Mouse (Mus musculus) Muller cell, postnatal 12 days (primary cell): ENCODE results near the gene Stx3.
A peak's percentile ranks its signal among the peaks of the same experiment; 100 is the strongest.

Experiments
- DNase-seq: peaks from one replicate; pipeline ENCODE4 v3.0.0-alpha.2; 2015; ENCODE audit errors: inconsistent ontology term

The Stx3 gene

GRCm38 (mm10) chr19:11807822-11808221 lies 11.4 kb downstream of the Stx3 start:
- DNase-seq = no peak

GRCm38 (mm10) chr19:11807251-11807650 lies 12.0 kb downstream of the Stx3 start:
- DNase-seq = no peak

- DNase-seq = no peak
These were observed 14.8 kb downstream of the Stx3 start for GRCm38 (mm10) chr19:11804423-11804822.

- no peak for DNase-seq
These were observed 18.5 kb downstream of the Stx3 start for GRCm38 (mm10) chr19:11800531-11801315.

- DNase-seq = no peak
These were observed 24.8 kb downstream of the Stx3 start for GRCm38 (mm10) chr19:11794447-11794846.

GRCm38 (mm10) chr19:11793741-11794359 lies 25.4 kb downstream of the Stx3 start:
- DNase-seq = no peak

GRCm38 (mm10) chr19:11791825-11792224 lies 27.4 kb downstream of the Stx3 start:
- no peak for DNase-seq

- no peak for DNase-seq
These were observed 30.3 kb downstream of the Stx3 start for GRCm38 (mm10) chr19:11788876-11789275.

GRCm38 (mm10) chr19:11787826-11788225 lies 31.4 kb downstream of the Stx3 start:
- DNase-seq = no peak

- DNase-seq = no peak
These were observed 33.6 kb downstream of the Stx3 start for GRCm38 (mm10) chr19:11785409-11786154.

GRCm38 (mm10) chr19:11777191-11777865 lies 41.9 kb downstream of the Stx3 start:
- peak; percentile 24 for DNase-seq

GRCm38 (mm10) chr19:11770205-11770892 lies 48.9 kb downstream of the Stx3 start, which contains the start of gene Mrpl16:
Gene Mrpl16 (plus strand): TSS chr19:11770391.
- DNase-seq = peak; percentile 85

GRCm38 (mm10) chr19:11769257-11769920 lies 49.8 kb downstream of the Stx3 start:
- no peak for DNase-seq

GRCm38 (mm10) chr19:11768163-11768562 lies 51.0 kb downstream of the Stx3 start:
- DNase-seq = peak; percentile 21

GRCm38 (mm10) chr19:11766413-11766812 lies 52.8 kb downstream of the Stx3 start:
- DNase-seq = no peak

- no peak for DNase-seq
These were observed 54.1 kb downstream of the Stx3 start for GRCm38 (mm10) chr19:11765059-11765458.

- DNase-seq = no peak
These were observed 71.9 kb downstream of the Stx3 start, which contains the start of gene Gif for GRCm38 (mm10) chr19:11747298-11747697. Gene Gif (plus strand): TSS chr19:11747554.

GRCm38 (mm10) chr19:11745680-11746079 lies 73.5 kb downstream of the Stx3 start:
- DNase-seq = no peak

- DNase-seq = no peak
These were observed 82.7 kb downstream of the Stx3 start for GRCm38 (mm10) chr19:11736455-11736854.

GRCm38 (mm10) chr19:11730278-11730677 lies 88.9 kb downstream of the Stx3 start:
- no peak for DNase-seq

- DNase-seq = no peak
These were observed 91.9 kb downstream of the Stx3 start for GRCm38 (mm10) chr19:11727304-11727703.
